Mouse (Mus musculus) gastrocnemius, adult 8-10 months (tissue): Measurements from ENCODE around the gene Sec63. TPM values are rescaled to one million over a fixed set of nuclear protein-coding genes. Genes with fewer than 3 reads are reported as not detected.

Experiments
- DNase-seq, 2 experiments: peaks; one replicate each; pipeline ENCODE4 v3.0.0; 2022; ENCODE audit warnings: low spot score in 2 of 2
- total RNA-seq, 4 experiments: library from RNA; stranded (reverse); gene quantifications; 2 replicates each; pipeline ENCODE4 v1.2.4; 2022

The Sec63 gene
- total RNA-seq, 4 experiments from 2014 or later, result 16.9 to 32.2 (median 24.9) TPM

GRCm38 (mm10) chr10:42862806-42863205, 101.5 kb downstream of the Sec63 start:
- no peak for DNase-seq

DNA sequence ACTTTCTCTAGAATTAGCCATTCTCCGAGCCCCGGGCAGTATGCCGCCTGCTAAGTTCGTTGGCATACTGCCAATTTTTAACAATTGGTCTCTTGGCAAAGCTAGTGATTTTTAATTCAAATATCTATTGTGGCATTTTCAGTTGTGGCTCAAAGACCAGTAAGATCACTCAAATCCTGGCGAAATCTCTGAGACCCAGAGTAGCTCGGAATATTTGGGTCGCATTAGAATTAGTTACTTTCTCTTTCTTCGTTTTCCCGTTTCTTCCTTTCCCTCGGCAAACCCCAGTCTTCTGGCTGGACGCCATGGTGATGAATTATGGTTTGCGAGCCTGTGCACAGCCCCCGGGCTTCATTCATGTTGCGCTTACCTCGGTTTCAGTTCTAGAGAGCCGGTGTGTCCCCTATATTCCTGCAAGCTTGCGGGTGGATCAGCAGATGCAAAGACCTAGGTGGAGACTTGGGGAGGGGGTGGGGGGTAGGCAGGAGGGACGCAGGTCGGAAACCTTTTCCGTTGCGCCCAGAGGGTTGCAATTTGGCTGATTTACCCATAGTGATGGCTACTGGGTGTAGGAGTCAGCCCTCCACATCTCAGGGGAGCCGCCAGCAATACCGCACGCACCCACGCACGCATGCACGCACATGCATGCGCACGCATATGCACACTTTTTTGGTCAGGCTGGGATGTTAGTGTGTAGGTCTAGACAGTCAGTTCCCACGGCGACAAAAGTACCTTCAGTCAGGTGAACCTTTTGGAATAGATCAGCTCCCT, 102.5 kb downstream of the Sec63 start:
- DNase-seq, result peak in 1 of 2 experiments; percentile 31

DNA sequence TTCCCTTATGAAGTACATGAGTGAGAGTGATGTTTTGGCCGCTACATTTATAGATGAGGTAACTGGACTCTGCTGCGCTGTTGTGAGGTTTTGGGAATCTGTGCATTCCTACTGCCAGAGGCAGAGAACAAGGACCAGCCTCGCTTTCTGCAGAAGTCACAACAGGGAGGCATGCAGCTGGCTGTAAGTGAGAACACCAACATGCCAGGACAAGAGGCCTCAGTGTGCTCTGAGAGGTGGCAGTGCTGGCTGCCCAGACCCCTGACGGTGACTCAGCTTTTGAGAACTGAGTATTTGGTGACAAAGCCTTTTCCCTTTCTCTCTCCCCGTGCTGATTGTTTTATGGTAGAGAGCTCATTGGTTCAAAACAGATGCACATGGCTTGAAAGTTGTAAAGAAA, 103.4 kb downstream of the Sec63 start:
- DNase-seq, result no peak

GRCm38 (mm10) chr10:42868416-42868815, 107.1 kb downstream of the Sec63 start:
- DNase-seq, result no peak

DNA sequence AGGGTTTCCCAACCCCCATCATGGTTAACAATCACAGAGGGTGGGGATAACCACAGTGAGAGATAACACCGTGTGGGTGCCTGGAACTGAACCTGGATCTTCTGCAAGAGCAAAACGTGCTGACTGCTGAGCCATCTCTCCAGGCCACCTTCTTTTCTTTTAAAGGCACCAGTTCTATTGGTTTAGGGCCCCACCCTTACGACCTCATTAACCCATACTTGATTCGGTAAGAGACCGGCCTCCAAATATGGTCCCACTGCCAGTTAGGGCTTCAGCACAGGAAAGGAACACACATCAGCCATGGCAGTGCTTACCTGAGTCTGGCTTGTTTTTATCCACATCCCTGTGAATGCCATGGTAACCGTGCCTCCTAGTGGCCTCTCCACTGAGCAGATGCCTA, 108.2 kb downstream of the Sec63 start:
- DNase-seq, result no peak

GRCm38 (mm10) chr10:42872269-42873010, 111.1 kb downstream of the Sec63 start:
- no peak for DNase-seq

DNA sequence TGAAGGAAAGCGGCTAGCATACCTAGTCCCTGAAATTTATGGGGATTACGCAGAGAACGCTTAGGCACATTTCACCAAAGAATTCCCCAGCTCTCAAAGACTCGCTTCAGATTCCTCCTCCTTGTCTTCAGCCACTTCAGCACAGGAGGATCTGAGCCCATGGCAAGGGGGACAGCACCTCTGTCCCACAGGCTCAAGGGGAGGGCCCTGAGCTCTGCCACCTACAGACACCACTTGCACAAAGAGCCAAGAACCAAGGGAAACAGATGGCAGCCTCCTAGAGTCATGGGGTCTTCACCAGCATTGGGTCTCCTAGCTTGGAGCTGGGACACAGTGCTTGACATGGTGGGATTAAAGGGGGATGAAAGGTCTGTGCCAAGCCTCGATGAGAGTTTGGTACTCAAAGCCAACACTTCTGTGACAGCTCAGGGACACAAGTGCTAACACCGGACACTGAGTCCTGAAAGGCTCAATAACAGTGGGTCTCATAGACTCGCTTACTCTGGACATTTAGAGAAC, 111.8 kb downstream of the Sec63 start:
- no peak for DNase-seq

DNA sequence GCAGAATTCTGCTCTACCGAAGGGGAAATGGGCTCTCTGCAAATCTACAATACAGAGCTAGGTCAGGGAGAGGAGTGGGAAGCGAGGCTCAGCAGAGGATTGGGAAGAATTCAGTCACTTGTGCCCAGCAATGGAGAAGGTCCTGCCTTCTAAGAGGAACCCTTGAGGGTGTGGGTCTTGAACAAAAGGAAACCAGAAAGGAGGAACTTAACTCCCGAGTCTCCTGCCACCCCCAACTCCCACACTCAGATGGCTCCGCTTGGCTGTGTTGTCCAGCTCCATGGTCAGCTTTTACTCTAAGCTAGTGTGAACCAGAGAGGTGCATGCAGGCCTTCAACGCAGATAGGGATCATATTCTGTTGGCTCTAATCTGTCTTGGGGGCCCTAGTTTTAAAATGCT, 114.9 kb downstream of the Sec63 start:
- DNase-seq, result no peak

DNA sequence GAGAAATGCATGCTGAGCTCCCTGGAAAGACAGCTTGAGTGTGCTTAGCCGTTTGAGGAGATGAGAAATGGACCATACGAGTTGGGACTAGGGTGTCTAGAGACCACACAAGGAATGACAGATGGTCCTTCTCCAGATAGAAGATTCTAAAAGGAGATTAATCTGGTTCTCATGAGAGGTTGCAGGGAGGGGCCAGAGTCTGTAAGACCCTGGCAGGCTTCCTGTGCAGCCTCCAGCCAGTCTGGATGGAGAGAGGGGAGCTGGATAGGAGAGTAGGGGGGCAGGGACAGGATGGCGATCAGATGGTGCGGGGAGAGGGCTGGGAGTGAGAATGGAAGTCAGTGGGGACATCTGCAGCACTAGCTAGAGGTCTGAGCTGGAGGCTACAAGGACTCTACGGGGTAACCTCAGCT, 118.0 kb downstream of the Sec63 start:
- DNase-seq, result no peak

GRCm38 (mm10) chr10:42879682-42880081, 118.4 kb downstream of the Sec63 start:
- no peak for DNase-seq

Other genes starting within 250 kb of the Sec63 start
- gene Nr2e1, start 177.9 kb upstream of the Sec63 start, total RNA-seq, result not detected
- 10 to 100 TPM; 18.6 to 21.5 (median 20.9) TPM for gene Ostm1, start 177.7 kb upstream of the Sec63 start, total RNA-seq
- gene Scml4, start 98.9 kb downstream of the Sec63 start, total RNA-seq, result under 1 TPM; 0.27 to 0.54 (median 0.41) TPM